Mouse (Mus musculus) frontal cortex, postnatal 36 days (tissue): ENCODE data around the gene Usp37.
"Not testable (repeated sequence)": the region's sequence is repeated elsewhere in the genome, so short reads cannot be mapped to it uniquely, and the experiment has no call there.

Experiments used
- DNase-seq, 2 experiments: peaks; one replicate each; pipeline ENCODE4 v3.0.0; 2022; ENCODE audit warnings: low spot score in 2 of 2

The Usp37 gene

GRCm38 (mm10) chr1:74397268-74397918, 146.7 kb downstream of the Usp37 start:
- peak; percentile 82 to 90 for DNase-seq

- DNase-seq, result not testable (repeated sequence)
Observed at GRCm38 (mm10) chr1:74396456-74397222, 147.4 kb downstream of the Usp37 start.

DNA sequence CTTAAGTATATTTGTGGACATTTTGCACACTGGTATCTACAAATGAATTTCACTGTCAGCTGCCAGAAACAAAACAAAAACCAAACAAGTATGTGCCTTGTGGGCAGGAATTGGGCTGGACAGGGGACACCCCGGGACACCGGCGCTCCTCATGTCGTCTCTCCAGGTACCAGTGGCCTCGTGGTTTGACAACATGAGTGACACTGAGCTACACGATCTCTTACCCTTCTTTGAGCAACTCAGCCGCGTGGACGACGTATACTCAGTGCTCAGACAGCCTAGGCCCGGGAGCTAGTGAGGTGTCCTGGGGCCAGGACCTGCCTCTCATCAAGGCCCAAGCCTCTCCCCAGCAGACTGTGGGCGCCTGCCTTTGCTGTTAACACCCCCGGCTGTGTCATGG, 148.8 kb downstream of the Usp37 start:
- no peak for DNase-seq

- no peak for DNase-seq
Observed at GRCm38 (mm10) chr1:74394858-74395257, 149.2 kb downstream of the Usp37 start.

GRCm38 (mm10) chr1:74394311-74394710, 149.8 kb downstream of the Usp37 start:
- DNase-seq, result no peak

- no peak for DNase-seq
Observed at GRCm38 (mm10) chr1:74393697-74394096, 150.4 kb downstream of the Usp37 start.

DNA sequence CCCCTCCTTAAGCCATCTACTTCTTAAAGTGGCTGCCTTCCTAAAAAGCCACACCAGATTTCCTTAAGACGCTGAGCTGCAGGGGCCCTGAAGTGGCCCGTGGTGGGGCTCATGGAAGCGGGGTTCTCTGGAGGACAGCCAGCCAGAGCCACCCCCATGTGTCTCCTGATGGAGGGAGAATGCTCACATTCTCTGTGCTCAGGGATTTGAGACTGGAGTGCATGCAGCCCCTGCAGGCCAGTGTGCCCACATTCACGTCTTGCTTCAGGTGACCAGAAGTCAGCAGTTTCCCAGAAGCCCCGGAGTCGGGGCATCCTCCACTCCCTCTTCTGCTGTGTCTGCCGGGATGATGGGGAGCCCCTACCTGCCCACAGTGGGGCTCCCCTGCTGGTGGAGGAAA, 151.1 kb downstream of the Usp37 start:
- DNase-seq, result no peak

- DNase-seq, result no peak
Observed at GRCm38 (mm10) chr1:74392446-74392994, 151.6 kb downstream of the Usp37 start.

DNA sequence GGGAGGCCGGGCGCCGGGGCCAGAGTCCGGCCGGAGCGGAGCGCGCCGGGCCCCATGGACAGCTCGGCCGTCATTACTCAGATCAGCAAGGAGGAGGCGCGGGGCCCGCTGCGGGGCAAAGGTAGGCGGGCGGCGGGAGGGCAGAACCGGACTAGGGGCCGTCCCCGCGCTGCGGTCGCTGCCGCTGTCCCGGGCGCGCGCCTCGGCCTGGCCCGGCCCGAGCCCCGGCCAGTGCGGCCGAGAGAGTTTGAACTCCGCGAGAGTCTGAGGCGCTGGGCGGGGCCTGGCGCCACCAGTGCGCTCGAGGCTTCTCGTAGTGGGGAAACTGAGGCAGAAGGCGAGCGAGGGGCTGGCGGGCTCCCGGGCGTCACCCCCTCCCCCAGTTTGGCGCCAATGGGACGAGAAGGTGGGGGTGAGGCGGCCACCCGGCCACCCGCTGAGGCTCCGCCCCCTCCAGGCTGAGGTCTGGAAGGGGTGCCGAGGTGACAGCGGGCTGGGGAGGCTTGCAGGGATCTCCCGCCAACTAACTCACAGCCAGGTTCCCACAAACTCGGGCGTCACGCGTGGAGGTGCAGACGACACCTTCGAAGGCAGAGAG, 152.1 kb downstream of the Usp37 start:
- peak in 1 of 2 experiments; percentile 47 for DNase-seq

- peak; percentile 95 for DNase-seq
Observed at GRCm38 (mm10) chr1:74390924-74391748, 152.9 kb downstream of the Usp37 start, which contains the start of gene Ctdsp1. Gene Ctdsp1, plus strand, starts transcription at chr1:74391509.

GRCm38 (mm10) chr1:74390287-74390906, 153.7 kb downstream of the Usp37 start:
- no peak for DNase-seq

- no peak for DNase-seq
Observed at GRCm38 (mm10) chr1:74389831-74390286, 154.2 kb downstream of the Usp37 start.

DNA sequence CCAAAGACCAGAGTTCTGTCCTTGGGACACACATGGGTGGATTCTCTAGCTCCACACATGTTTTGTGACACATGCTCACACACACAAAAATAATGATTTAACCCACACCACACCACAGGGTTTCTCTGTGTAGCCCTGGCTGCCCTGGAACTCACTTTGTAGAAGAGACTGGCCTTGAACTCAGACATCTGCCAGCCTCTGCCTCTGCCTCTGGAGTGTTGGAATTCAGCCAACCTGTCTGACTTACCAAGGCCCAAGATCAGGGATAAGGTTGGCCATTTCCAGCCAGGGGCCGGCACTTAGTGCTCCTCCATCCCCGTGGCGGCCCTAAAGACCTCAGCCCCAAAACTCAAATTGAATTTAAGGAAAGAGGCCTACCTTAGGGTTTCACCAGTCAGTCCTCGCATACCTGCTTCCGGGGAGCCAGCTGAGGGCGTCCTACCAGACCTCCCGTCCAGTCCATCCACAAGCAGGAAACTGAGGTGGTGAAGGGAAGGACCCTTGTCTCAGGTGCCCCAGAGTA, 155.6 kb downstream of the Usp37 start:
- no peak for DNase-seq

DNA sequence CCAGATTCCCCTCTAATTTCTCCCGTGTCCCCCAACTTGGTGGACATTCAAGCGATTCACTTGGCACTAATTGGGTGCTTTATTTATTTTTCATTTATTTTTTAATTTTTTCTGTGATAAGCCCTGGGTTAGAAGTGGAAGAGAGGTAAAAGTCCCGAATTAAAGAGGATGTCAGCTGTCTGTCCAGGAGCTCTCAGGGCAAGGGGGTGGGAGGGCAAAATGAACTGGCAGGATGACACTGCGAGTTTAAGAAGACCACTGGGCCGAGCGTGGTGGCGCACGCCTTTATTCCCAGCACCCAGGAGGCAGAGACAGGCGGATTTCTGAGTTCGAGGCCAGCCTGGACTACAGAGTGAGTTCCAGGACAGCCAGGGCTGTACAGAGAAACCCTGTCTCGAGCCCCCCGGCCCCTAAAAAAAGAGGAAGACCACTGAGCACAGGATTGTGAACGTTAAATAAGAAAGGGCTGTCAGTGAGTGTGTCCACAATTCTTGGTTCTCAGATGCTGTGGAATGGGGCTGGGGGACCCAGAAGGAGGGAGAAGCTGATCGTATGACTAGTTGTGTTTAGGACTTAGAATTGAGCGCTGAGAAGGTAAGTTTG, 156.6 kb downstream of the Usp37 start:
- no peak for DNase-seq

DNA sequence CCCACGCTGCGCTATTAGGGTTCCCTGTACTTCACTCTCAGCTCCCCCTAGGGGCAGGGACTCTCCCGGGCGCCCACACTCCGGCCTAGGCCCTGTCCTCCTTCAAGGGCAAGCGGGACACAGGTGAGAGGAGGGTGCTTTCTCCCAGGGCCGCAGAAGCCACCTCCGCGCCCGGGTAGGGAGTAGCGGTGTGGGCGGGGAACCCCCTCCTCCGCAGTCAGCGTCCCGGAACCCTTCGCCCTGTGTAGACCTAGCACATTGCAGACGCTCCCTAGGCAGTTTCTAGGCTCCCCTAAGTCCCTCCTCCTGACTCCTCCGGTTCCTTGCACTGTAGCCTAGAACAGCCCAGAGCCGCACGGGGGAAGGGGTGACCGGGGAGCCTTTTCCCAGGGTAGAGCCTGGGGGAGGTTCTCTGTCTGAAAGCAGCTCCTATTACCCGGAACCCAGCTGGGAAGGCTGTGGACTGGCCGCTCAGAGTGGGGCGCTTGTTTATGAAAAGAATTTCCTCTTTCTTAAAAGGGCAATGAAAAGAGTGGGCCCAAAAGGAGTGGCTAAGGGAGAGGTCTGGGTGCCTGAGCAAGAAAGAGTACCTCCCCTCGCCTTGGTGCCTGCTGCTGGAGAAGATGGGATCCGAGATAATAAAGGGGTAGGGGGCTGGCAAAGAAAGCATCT, 157.2 kb downstream of the Usp37 start:
- peak; percentile 95 to 97 for DNase-seq

- DNase-seq, result no peak
Observed at GRCm38 (mm10) chr1:74386363-74386713, 157.7 kb downstream of the Usp37 start.

DNA sequence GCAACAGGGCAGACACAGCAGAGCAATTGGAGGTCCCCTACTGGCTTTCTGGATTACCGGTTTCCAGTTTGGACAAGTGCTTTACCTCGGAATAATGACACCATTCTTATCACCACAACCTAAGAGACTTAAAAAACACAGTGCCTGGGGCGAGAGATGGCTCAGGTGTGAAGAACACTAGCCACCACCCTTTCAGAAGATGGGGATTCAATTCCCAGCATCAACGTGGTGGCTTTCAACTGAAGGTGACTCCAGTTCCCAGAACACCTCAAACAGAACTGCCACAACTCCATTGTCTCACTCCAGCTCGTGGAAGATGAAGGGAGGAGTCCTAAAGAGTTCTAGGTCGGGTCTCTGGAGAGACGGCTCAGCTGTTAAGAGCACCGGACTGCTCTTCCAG, 158.6 kb downstream of the Usp37 start:
- DNase-seq, result no peak
